Mouse (Mus musculus) cerebellum, adult 2 months (tissue): ENCODE measurements at regions not wholly inside any gene's neighbourhood (a gene's known extent, or its start where the extent isn't known, plus 50 kb on each side); places are given as distances from the start of the nearest gene placed in this dataset.

ENCODE experiments used
- CTCF ChIP-seq: fragments of 200-500 bp; IDR thresholded peaks from 2 replicates; pipeline ENCODE4 v1.5.1; 2011; ENCODE audit warnings: low read depth, mild to moderate bottlenecking, control low read depth, low read length, moderate library complexity, borderline replicate concordance; ENCODE audit not compliant: insufficient read depth
- POLR2A ChIP-seq: fragments of 200-500 bp; IDR thresholded peaks from 2 replicates; pipeline ENCODE4 v1.6.1; 2011; ENCODE audit warnings: low read length, control low read depth, borderline replicate concordance; ENCODE audit not compliant: insufficient read depth

DNA sequence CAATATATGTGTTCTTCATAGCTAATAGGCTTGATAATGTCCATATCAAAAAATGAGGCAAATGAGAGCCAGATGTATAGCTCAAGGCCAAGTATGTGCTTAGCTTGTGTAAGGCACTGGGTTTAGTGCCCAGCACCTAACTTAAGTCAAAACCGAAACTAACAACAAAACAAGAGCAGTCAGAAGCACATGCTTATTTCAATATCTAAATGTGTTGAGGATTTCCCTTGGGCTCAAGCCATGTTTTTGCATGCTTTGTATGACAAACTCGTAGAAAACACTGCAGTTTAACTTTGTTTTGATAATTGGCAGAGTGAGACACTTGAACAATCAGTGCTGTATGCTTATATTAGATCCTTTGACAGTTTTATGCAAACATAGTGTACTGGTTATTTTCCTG, 148.7 kb downstream of the Gm5447 start:
- TF ChIP-seq POLR2A (no peak), CTCF (no peak)
